Mouse (Mus musculus): ENCODE measurements around the gene Gm37419.

- TF ChIP-seq CTCF (IDR thresholded peaks at IDR 0.05; ENCODE audit: extremely low read depth, insufficient read depth, low read length) (no peak), POLR2A (IDR thresholded peaks at IDR 0.05; ENCODE audit: extremely low read depth, insufficient read depth, low read length) (no peak)
Measured at GRCm38 (mm10) chr16:23996342-23996741, 8.1 kb downstream of the Gm37419 start.

Measured in cortical plate, adult 2 months (tissue).